Mouse (Mus musculus): ENCODE measurements around the gene Tbc1d14.

Gene Tbc1d14

DNA sequence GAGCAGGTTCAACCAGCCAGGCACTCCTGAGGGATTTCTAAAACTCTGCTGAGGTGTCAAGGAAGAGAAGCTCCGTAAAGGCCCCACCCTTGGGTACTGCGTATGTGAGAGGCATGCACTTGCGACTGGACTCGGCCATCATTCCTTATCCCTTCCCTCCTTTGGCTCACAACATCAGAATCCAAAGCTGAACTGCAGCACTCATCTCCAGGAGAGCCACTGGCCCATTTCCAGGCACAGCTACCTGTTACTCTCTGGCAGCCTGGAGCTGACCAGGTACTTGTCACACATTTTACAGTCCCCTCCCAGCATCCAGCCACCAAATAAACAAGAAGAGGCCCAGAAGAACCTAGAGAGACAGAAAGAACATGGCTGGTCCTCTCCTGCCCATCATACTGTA lies 40.7 kb downstream of the Tbc1d14 start:
- no peak for DNase-seq

GRCm38 (mm10) chr5:36549243-36549642 lies 43.8 kb downstream of the Tbc1d14 start:
- DNase-seq = no peak

GRCm38 (mm10) chr5:36544765-36545164 lies 48.3 kb downstream of the Tbc1d14 start:
- no peak for DNase-seq

GRCm38 (mm10) chr5:36540928-36541327 lies 52.1 kb downstream of the Tbc1d14 start:
- DNase-seq = no peak

DNA sequence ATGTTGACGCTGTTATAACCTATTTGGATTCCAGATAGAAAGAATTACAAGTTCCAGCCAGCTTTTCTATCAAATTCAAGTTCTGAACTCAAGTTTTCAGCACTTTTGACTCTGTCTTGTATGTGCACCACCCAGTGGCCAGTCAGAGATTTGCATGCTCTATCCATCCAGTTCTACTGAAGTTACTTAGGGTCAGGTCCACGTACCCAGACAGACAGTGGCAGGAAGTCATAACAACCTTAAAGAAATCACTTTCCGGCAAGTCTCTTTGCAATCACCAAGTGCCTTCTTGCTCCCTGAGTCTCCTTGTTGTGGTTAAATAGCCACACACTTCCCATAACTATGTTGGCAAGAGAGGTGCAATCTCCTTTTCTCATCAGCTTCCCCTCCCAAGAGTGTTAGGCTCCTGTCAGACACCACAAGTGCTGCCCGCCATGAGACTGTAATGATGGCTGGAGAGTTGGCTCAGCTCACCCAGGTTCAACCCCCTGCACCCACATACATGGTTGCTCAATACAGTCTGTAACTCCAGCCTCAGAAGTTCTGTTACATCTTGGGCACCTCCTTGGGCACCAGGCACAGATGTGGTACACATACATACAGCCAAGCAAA lies 54.4 kb downstream of the Tbc1d14 start:
- peak; percentile 48 for DNase-seq

- DNase-seq = no peak
Measured at GRCm38 (mm10) chr5:36536424-36536823, 56.7 kb downstream of the Tbc1d14 start.

DNA sequence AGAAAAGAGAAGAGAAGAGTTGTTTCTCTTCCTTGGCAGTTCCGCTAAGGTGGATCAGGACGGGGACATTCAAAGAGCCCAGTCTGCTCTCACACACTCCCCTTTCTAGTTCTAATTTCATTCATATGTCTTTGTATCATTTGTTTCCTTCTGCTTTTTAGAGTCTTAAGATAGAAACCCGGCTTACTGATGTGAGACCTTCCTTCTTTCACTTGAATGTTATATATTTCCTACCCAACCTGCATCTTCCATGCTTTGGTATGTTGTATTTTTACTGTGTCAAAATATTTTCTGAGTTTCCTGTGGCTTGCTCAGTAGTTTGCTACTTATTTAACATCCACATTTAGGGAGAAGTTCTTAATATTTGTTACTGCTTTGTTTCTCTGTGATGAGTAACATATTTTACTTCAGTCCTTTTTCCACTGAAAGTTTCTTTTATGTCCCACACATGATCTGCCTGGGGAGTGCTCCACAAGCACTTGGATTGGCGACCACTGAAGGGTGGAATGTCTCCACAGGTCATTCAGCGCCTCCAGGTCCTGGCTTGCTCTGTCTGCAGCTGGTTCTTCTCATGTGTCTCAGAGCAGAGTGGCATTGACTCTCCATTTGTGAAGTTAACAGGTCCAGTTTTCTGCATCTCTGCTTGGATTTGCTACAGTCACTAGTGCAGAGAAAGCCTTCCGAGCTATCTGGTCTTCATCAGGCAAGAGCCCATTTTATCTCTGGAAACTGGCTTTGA lies 57.5 kb downstream of the Tbc1d14 start:
- DNase-seq = no peak

DNA sequence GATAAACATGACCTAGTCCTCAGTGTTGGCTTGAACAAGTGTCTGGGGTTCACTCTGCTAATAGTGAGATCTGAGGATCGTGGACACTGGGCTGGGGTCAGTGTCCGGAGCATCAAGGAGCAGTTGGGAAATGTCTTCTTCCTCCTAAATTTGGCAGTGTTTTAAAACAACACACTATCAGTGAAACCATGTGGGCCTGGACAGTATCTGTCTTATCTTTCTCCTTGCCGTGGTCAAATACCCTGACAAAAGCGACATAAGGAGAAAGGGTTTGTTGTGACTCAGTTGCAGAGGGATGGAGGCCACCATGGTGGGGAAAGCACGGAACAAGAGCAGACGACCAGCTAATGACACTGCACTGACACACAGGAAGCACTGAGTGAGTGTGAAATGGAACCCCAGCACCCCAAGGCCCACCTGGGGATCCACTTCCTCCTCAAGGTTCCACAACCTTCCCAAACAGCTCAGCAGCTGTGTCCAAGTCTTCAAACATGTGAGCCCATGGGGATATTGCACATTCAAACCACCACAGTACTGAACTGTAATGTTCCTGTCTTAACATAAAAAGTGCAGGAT lies 58.5 kb downstream of the Tbc1d14 start:
- DNase-seq = no peak

- DNase-seq = peak; percentile 91
Measured at GRCm38 (mm10) chr5:36530129-36530751, 62.8 kb downstream of the Tbc1d14 start.

GRCm38 (mm10) chr5:36529698-36530097 lies 63.4 kb downstream of the Tbc1d14 start:
- no peak for DNase-seq

GRCm38 (mm10) chr5:36526921-36527320 lies 66.2 kb downstream of the Tbc1d14 start:
- DNase-seq = no peak

DNA sequence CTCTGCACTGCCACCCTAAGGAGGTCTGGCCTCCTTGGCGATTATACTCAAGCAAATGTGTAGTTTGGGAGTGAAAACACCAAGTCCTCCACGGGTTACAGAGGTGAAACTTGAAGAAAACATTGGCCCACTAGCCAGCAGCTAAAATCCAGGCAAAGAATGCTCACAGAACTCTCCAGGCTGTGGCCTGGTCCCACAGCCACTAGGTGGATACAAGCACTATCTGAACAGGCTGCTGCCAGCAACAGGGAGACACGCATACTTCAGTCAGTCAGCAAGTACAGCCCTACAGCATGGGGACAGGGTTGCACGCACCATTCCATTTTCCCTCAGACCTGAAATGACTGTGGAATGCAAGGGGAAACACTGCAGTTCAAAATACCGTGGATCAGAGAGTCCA lies 66.8 kb downstream of the Tbc1d14 start:
- DNase-seq = no peak

GRCm38 (mm10) chr5:36525216-36525615 lies 67.9 kb downstream of the Tbc1d14 start:
- no peak for DNase-seq

- DNase-seq = no peak
Measured at GRCm38 (mm10) chr5:36523219-36523703, 69.8 kb downstream of the Tbc1d14 start.

- no peak for DNase-seq
Measured at GRCm38 (mm10) chr5:36522782-36523181, 70.3 kb downstream of the Tbc1d14 start.

DNA sequence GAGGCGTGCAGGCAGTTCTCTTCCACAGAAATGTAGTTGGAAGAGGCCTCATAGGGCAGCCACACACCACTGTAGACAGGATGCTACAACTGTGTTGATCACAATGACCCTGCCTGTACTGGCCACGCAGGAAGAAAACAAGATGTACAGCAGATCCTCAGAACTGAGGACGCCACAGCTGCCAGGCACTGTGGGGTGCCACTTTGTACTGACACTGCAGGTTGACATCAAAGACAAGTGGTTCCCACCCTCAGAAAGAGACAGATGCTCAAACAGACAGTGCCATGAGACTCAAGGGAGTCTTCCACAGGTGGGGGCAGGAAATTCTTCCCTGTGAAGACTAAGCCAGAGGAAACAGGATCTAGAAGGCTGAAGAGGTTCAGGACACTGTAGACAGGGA lies 73.3 kb downstream of the Tbc1d14 start:
- no peak for DNase-seq

DNA sequence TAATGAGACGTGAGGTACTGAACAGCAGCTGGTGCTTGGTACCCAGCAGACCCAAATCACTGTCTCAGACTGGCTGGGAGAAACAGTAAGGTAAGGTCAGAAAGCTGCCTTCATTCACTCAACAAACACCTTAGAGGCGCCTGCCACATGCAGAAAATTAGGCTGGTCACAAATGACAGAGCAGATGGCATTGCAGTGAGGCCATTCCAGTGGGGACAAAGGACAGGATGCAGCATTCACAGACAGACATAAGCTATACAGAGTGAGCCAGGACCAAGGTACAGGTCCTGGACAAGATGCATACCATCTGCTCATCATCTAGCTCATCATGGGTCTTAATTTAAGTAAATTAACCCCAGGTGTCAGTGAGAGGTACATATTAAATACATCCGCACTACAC lies 75.5 kb downstream of the Tbc1d14 start:
- peak; percentile 68 for DNase-seq

DNA sequence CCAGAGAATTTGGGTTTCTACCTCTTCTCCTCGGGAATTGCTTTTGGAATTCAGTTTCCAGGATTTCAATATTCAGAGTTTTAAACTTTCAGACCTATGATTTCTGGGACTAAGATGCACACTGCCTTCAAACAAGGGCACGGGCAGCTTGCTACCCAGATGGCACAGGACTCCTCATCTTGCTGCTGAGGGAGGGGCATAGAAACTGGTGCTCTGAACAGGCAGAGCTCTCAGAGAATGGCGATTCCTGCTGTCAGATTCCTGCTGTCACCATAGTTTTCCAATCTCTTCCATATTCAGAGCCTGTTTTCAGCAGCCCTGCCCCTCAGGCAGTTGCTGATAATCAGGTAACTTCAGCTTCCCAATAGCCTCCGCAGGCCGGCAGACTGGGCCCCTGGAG lies 77.5 kb downstream of the Tbc1d14 start:
- no peak for DNase-seq

GRCm38 (mm10) chr5:36515126-36515525 lies 78.0 kb downstream of the Tbc1d14 start:
- DNase-seq = no peak

- no peak for DNase-seq
Measured at GRCm38 (mm10) chr5:36510956-36511355, 82.1 kb downstream of the Tbc1d14 start.

DNA sequence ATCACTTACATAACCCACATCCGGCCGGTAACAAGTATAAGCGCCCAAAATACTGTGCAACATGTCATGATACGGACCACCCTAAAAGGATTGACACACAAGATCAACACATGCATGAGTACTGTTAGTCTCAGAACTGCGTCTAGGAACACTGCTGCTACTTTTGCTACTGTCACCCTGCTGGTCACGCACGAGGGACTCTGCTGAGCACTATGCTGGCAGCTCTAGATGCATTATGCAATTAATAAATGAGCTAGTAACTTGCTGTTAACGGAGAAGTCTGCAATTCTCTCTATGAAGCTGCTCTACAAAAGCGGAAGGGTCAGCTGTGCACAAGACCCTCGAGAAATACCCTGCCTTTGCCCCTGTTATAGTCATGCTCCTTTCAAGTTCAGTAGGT lies 84.7 kb downstream of the Tbc1d14 start:
- DNase-seq = no peak

- DNase-seq = no peak
Measured at GRCm38 (mm10) chr5:36505643-36506042, 87.4 kb downstream of the Tbc1d14 start.

- no peak for DNase-seq
Measured at GRCm38 (mm10) chr5:36505235-36505634, 87.8 kb downstream of the Tbc1d14 start.

DNA sequence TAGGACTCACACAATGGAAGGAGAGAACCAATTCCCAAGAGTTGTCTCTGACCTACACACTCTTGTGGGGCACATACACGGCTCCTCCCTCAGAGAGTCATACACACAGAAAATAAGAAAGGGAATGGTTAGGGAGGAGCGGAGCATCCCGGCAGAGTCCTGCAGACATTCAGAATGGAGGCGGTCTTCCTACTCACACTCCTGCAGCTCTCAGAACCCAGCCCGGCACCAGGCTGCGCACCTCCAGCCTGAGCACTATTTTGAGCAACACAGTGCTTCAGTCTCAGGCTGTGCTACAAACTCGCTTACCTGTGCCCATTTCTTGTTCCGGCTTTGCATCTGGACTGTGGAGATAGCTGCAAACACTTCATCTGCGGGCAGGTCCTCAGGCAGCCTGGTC lies 98.4 kb downstream of the Tbc1d14 start:
- DNase-seq = no peak
